Mouse (Mus musculus) kidney, adult 9 months (tissue): ENCODE data around the gene Glis3.

ENCODE experiments used
- DNase-seq: peaks from one replicate; pipeline ENCODE4 v3.0.0; 2022

Gene Glis3

DNA sequence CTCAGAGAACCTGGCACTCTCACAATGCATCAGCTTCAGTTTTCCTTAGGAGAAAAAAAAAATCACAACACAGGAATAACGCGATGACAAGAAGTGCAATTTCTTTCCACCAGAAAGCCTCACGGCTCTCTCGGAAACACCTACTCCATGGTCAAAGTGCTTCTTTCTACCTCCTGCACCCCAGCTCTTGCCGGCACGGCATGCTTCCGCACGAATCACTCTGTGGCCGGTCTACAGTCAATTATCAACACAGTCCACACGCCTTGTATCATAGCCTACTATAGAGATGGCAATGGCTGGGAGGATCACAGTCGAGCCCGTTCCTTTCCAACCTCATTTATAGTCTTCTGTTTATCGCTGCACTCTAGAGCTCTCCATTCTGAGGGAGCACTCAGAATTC lies 150.9 kb downstream of the Glis3 start:
- DNase-seq, result peak; percentile 55

GRCm38 (mm10) chr19:28527446-28527845 lies 152.4 kb downstream of the Glis3 start:
- peak; percentile 79 for DNase-seq

DNA sequence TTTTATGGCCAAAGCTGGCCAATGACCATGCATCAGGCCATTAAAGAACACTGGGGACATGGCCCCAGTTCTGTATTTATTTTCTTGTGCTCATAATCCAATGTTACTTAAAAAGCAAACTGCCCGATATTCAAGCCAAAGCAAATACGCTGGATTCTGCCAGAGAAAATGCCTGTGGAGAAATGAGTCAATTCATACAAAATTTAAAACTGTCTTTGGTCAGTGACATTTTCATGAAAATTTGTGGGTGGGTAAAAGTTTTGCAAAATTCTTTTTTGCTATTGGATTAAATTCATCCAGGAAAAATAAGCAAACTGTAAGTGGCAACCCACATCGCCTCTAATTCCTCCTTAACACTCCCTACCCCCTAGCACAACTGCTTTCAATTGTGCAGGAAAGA lies 154.5 kb downstream of the Glis3 start:
- DNase-seq, result no peak

GRCm38 (mm10) chr19:28522289-28522688 lies 157.6 kb downstream of the Glis3 start:
- DNase-seq, result peak; percentile 43

- DNase-seq, result peak; percentile 91
Observed at GRCm38 (mm10) chr19:28520761-28521181, 159.1 kb downstream of the Glis3 start.

DNA sequence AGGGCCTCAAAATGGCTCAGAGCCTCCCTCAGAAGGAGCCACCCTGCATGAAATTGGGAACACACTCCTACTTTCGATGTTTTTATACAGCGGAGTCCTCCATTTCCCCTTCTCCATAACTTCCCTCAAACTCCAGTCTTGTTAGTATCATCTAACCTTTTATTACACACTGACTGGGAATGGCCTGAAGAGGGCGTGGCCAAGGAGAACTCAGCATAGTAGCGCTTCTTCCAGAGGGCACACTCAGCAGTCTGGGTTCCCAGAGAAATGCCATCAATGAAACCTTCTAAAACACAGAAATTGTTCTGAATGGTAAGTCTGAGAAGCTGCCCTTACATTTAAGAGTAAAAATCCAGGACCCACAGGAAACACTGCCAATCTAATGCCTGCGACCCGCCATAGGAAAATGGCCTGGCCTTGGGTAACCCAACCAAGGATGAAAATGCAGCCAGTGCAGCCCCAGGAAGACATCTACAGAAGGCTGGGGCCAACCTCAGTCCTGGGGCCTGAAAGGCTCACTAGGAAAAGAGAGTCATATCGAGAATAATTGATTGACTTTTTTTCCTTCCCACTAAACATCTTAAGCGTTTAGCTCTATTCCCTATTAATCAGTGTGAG lies 159.6 kb downstream of the Glis3 start:
- peak; percentile 51 for DNase-seq

- DNase-seq, result peak; percentile 87
Observed at GRCm38 (mm10) chr19:28519296-28519695, 160.6 kb downstream of the Glis3 start.

DNA sequence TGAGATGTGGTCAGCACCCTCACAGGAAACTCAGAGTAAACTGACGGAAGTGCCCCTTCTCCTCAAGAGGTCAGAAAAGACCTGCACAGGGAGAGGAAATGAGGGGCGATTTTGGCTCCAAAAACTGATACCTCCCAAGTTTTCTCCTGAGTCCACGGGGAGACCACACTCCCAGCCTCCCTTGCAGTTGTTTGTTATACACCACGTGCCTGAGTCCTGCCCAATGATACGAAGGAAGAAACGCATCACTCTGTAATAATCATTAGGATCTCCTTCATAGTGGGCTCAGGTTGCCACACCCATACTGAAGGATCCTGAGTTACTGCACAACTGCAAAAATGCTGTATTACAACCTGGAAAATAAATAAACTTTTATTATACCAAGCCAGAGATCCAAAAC lies 161.0 kb downstream of the Glis3 start:
- DNase-seq, result no peak

GRCm38 (mm10) chr19:28518266-28518665 lies 161.6 kb downstream of the Glis3 start:
- no peak for DNase-seq

GRCm38 (mm10) chr19:28517464-28518080 lies 162.3 kb downstream of the Glis3 start:
- DNase-seq, result peak; percentile 45

GRCm38 (mm10) chr19:28516487-28516886 lies 163.4 kb downstream of the Glis3 start:
- no peak for DNase-seq

GRCm38 (mm10) chr19:28512475-28512874 lies 167.4 kb downstream of the Glis3 start:
- DNase-seq, result no peak

DNA sequence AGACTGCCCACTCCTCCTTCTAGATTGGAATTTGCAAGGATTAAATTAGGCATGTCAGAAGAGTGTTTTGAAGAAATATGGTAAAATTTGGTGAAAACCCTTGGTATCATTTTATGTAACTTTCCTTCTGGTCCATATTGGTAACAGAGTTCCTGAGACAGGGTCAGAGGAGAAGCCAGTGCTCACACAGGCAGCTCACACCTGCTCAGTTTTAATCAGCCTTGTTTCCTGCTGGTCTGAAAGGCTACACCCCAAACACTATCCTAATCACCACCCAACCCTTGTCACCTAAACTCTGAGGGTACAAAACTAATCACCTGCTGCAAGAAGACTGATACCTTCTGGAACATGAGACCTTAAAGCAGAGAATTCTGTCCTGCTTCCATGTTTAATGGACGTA lies 168.0 kb downstream of the Glis3 start:
- DNase-seq, result no peak

GRCm38 (mm10) chr19:28505376-28505775 lies 174.5 kb downstream of the Glis3 start:
- DNase-seq, result no peak

DNA sequence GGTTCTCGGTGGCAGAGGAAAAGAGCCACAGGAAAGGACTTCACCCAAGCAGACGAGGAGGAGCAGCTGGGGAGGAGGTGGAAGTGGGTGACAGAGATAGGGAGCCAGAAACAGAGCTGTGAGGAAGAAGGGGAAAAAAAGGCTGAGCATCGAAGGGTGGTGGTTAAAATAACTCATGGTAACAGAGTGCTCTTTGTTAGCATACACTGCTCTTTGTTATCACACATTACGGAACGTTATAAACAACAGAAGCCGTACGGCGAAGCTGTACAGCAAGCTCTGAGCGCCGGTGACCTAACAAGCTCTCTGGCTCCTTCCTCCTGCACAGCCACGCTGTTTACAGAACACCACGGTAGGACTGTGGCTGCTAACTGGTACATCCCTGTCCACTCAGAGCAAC lies 176.9 kb downstream of the Glis3 start:
- DNase-seq, result no peak

GRCm38 (mm10) chr19:28500975-28501374 lies 178.9 kb downstream of the Glis3 start:
- DNase-seq, result peak; percentile 90

- no peak for DNase-seq
Observed at GRCm38 (mm10) chr19:28500505-28500904, 179.4 kb downstream of the Glis3 start.

- DNase-seq, result peak; percentile 70
Observed at GRCm38 (mm10) chr19:28499786-28500185, 180.1 kb downstream of the Glis3 start.

DNA sequence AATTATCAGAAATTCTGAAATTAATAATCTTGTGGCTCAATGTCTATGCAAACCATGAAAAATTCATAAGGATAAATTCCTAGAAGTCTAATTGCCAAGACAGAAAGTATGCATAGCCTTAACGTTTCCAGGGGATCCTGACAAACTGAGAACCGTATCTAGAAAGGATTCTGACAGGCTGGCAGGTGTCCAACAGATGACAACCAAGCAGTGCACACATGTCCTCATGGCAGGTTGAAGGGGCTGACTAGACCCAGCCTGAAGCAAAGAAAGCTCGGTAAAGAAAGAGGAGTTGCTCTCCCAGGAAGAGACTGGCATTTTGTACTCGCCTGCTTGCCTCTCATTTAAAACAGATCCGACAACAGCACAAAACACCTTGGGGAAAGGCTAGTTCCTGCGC lies 184.0 kb downstream of the Glis3 start:
- DNase-seq, result no peak

GRCm38 (mm10) chr19:28493605-28494260 lies 186.1 kb downstream of the Glis3 start:
- DNase-seq, result peak; percentile 83

DNA sequence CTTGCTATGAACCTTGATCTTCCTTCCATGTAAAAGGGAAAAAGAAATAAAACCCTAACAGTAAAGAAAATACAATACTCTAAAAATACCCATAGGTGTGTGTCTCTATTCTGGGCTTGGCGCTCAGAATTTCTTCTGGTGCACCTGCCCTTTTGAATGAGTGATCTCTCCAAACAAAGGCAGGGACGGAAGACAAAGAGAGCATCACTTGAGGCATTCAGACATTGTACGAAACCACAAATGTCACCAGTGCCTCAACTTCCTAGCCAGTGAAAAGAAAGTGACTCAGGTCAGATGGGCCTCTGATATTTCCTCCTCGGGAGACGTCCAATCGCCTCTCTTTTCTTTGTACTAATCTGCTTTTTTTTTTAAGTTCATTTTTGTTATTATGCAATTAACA lies 201.8 kb downstream of the Glis3 start:
- no peak for DNase-seq

DNA sequence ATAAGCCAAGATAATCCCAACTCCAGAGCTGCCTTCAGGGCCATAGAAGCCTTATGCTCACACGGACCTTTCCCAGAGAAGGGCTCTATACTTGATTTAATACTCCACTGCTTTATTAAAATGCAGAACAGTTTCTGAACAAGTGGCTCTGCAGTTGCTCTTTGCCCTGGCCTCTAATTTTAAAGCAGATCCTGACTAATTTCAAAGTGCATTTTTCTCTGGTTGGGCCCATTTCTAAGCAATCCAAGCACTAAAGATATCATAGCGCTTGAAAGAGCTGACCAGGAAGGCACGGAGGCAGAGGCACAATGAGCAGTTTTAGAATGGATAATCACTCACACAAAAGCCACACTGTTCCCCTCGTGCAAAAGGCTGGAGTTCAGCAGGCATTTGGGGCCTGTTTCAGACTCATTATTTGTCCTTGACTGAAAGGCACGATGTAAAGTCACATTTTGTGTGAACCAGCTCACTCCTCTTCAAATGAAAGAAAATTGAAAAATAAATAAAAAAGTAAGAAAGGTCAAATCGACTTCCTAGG lies 202.5 kb downstream of the Glis3 start:
- DNase-seq, result peak; percentile 54

DNA sequence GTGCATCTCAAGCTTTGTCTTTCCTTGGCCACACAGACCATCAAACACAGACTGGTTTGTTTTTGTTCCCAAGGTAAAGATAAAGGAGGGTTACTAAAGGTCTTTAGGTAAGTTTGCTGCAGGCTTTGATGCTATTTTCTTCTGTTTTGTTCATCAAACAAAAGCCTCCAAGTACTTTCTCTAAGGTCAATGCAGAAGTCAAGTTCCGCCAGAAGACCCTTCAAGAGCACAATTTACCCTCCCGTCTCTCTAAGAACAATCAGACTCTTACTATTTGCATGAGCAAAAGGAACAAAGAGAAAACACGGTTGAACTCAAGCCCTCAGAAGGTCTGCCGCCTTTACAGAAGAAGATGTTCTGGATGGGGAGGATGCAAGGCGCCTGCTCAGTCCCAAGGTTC lies 206.3 kb downstream of the Glis3 start:
- DNase-seq, result no peak

DNA sequence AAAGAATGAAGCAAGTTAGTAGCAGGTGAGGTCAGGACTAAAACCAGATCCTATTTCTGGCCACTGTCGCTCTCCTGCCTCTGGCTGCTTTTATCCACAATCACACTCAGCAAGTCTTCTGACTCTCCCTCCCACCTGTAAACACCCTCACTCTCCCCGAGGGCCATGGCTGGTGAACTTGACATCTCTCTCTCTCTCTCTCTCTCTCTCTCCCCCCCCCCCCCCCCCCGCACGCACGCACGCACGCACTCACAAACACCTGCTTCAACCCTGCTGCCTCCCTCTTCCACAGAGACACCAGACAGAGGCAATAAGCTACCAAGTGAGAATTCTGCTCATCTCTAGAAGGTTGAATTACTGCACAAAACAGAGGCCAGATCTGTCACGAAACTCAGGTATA lies 208.7 kb downstream of the Glis3 start:
- no peak for DNase-seq
